Mouse (Mus musculus) layer of hippocampus, postnatal 10 days (tissue): Measurements from ENCODE around the gene Pdha1. TPM values are rescaled to one million over a fixed set of nuclear protein-coding genes. Genes with fewer than 3 reads are reported as not detected.

Source experiments
- total RNA-seq, 2 experiments: library from RNA; stranded (reverse); gene quantifications; 2 replicates each; pipeline ENCODE4 v1.2.3; 2021

Gene Pdha1
- total RNA-seq, 2 experiments from 2014 or later = 290 to 303 TPM

Other genes starting within 250 kb of the Pdha1 start
- 1 to 10 TPM in 1 of 2 experiments, under 1 TPM in 1; 0.71 to 1.4 TPM for gene Map3k15, start 150.0 kb downstream of the Pdha1 start, total RNA-seq